Mouse (Mus musculus): ENCODE results near the gene Aldh1a2. TPM values are rescaled to one million over a fixed set of nuclear protein-coding genes. Genes with fewer than 3 reads are reported as not detected.
A peak's percentile ranks its signal among the peaks of the same experiment; 100 is the strongest.

The Aldh1a2 gene
- polyA plus RNA-seq, 1 experiment from 2014 or later = 108 TPM

DNA sequence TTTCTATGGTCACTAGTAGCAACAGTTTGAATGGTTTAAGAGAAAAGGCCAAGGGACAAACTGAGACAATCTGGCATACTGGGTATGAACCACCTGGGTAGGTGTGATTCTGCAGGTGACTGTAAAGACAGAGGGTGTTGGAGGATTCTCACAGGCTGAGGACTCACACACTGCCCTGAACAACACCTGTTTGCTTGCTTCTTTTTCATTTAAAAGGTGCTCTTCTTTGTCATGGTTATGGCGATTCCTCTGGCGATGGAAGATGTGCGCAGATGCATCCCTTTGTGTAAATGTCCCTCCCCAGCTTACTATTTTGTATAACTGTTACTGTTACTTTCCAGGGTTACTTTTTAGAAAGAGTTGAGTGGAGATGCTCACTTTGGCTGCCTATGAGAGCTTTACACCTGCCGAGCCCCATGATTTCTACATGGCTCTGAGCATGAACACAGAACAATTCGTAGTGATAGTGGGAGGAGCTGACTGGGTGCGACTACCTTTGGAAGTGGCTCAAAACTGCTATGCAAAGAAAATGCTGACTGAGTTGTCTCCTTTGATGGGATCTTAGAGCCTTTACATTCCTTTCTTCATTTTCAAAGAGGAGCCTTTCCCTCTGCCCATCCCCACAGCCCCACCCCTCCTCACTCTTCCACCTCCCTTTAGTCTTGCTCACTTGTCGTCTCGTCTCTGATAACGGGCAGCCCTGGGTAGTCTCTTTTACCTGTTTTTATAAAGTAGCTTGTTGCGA is 11.8 kb downstream of the Aldh1a2 start:
- WGBS = 31% methylated on average over 10 of the region's 10 CpGs
- no peak for ATAC-seq (ENCODE audit: insufficient read depth, low FRiP score, low TSS enrichment)
- H3K9ac ChIP-seq (ENCODE audit: low read length) = no peak overlapping the region

DNA sequence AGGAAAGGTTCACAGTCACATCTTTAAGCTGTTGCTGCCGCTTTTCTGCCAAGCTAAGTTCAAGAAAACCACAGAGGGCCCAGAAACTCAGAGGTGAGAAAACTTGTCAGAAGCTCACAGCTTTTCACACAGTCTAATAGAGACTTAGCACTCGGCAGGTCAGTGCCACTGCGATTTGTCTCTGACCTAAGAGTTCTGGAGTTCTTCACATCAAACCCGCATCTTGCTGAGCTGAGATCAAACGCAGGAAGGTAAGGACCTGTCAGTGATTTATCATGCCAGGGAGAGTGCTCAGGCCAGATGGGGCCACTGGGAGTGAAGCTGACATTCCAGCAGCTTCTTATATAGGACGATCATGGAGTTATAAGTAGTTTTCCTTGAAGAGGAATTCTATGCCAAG is 14.4 kb downstream of the Aldh1a2 start:
- Histone ChIP-seq H3K9ac (ENCODE audit: low read length) (no peak overlapping the region), H3K36me3 (ENCODE audit: control insufficient read depth, insufficient read depth, low read length) (no peaks in the 10 kb centered on the region), H3K4me1 (ENCODE audit: control insufficient read depth, insufficient read depth, low read length) (no peaks in the 10 kb centered on the region), H3K27me3 (ENCODE audit: control insufficient read depth, insufficient read depth, low read length) (0 out of 2 replicates have a peak, but pooled peaks cover 2% of the 10 kb centered on the region), H3K4me2 (ENCODE audit: low read depth) (no peak overlapping the region), H3K4me3 (ENCODE audit: low read depth, low read length) (no peak overlapping the region), H3K9me3 (ENCODE audit: control insufficient read depth, low read length) (no peaks in the 10 kb centered on the region), H3K27ac (ENCODE audit: low read depth, low read length) (no peak overlapping the region)
- ATAC-seq (ENCODE audit: insufficient read depth, low FRiP score, low TSS enrichment) (no peak), DNase-seq (ENCODE audit: low spot score) (no peak)
- WGBS = 8% methylated on average over 6 of the region's 6 CpGs

More for the DNA sequence above, 11.8 kb downstream of the Aldh1a2 start:
- Histone ChIP-seq H3K27ac (ENCODE audit: low read depth, low read length) (no peak overlapping the region), H3K4me3 (ENCODE audit: low read depth, low read length) (no peak overlapping the region), H3K4me1 (ENCODE audit: control insufficient read depth, insufficient read depth, low read length) (no peaks in the 10 kb centered on the region), H3K27me3 (ENCODE audit: control insufficient read depth, insufficient read depth, low read length) (0 out of 2 replicates have a peak, but pooled peaks cover 2% of the 10 kb centered on the region), H3K9me3 (ENCODE audit: control insufficient read depth, low read length) (no peaks in the 10 kb centered on the region), H3K4me2 (ENCODE audit: low read depth) (no peak overlapping the region), H3K36me3 (ENCODE audit: control insufficient read depth, insufficient read depth, low read length) (no peaks in the 10 kb centered on the region)
- no peak for DNase-seq (ENCODE audit: low spot score)

DNA sequence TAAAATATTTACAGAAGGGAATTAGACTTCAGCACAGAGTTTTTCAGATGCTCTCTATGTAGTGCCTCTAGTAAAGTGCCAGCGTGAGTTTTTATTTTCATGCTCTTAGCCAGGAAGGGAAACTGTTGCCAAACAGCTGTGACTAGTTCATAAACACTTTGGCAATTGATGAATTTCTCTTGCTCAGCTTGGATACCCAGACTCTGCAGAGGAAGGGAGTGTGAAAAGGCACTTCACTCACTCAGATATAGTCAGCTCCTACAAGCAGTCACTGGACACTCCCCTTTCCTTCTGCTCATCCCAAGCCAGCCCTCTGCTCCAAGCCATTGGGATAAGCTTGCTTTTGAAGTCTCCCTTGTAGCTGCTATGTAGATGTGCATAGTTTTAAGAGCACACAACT is 21.0 kb downstream of the Aldh1a2 start:
- no peaks in the 10 kb centered on the region for H3K36me3 ChIP-seq (ENCODE audit: control insufficient read depth, insufficient read depth, low read length)
- no peaks in the 10 kb centered on the region for H3K9me3 ChIP-seq (ENCODE audit: control insufficient read depth, low read length)
- no peak overlapping the region for H3K9ac ChIP-seq (ENCODE audit: low read length)
- H3K27me3 ChIP-seq (ENCODE audit: control insufficient read depth, insufficient read depth, low read length) = no peaks in the 10 kb centered on the region
- H3K4me3 ChIP-seq (ENCODE audit: low read depth, low read length) = no peak overlapping the region
- no peak for ATAC-seq (ENCODE audit: insufficient read depth, low FRiP score, low TSS enrichment)
- no peak for DNase-seq (ENCODE audit: low spot score)
- no peak overlapping the region for H3K4me2 ChIP-seq (ENCODE audit: low read depth)
- WGBS = 72% methylated on average over 1 of the region's 1 CpGs
- H3K4me1 ChIP-seq (ENCODE audit: control insufficient read depth, insufficient read depth, low read length) = no peaks in the 10 kb centered on the region
- H3K27ac ChIP-seq (ENCODE audit: low read depth, low read length) = no peak overlapping the region

DNA sequence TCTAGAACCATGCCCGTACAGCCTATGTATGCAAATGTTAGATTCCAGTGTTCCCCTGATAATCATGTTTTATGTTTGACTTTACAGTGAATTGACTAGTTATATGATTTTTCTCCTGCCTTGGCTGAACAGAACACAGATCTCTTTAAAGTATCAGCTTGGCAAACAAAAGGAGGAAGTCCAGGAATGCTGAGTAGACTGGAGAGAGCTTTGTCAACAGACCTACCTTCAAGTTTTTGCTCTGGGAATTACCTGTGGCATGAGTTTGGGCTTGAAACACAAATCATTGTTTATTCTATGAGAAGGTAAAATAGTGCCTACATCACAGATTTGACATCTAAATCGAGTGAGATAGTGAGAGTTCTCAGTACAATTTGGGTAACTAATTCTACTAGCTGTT is 24.3 kb downstream of the Aldh1a2 start:
- H3K4me3 ChIP-seq (ENCODE audit: low read depth, low read length) = no peak overlapping the region
- no peak overlapping the region for H3K27ac ChIP-seq (ENCODE audit: low read depth, low read length)
- no peaks in the 10 kb centered on the region for H3K4me1 ChIP-seq (ENCODE audit: control insufficient read depth, insufficient read depth, low read length)
- ATAC-seq (ENCODE audit: insufficient read depth, low FRiP score, low TSS enrichment) (no peak), DNase-seq (ENCODE audit: low spot score) (no peak)
- no peak overlapping the region for H3K9ac ChIP-seq (ENCODE audit: low read length)
- H3K27me3 ChIP-seq (ENCODE audit: control insufficient read depth, insufficient read depth, low read length) = no peaks in the 10 kb centered on the region
- H3K4me2 ChIP-seq (ENCODE audit: low read depth) = no peak overlapping the region
- no peaks in the 10 kb centered on the region for H3K36me3 ChIP-seq (ENCODE audit: control insufficient read depth, insufficient read depth, low read length)
- WGBS = 83% methylated on average over 2 of the region's 2 CpGs
- no peaks in the 10 kb centered on the region for H3K9me3 ChIP-seq (ENCODE audit: control insufficient read depth, low read length)

DNA sequence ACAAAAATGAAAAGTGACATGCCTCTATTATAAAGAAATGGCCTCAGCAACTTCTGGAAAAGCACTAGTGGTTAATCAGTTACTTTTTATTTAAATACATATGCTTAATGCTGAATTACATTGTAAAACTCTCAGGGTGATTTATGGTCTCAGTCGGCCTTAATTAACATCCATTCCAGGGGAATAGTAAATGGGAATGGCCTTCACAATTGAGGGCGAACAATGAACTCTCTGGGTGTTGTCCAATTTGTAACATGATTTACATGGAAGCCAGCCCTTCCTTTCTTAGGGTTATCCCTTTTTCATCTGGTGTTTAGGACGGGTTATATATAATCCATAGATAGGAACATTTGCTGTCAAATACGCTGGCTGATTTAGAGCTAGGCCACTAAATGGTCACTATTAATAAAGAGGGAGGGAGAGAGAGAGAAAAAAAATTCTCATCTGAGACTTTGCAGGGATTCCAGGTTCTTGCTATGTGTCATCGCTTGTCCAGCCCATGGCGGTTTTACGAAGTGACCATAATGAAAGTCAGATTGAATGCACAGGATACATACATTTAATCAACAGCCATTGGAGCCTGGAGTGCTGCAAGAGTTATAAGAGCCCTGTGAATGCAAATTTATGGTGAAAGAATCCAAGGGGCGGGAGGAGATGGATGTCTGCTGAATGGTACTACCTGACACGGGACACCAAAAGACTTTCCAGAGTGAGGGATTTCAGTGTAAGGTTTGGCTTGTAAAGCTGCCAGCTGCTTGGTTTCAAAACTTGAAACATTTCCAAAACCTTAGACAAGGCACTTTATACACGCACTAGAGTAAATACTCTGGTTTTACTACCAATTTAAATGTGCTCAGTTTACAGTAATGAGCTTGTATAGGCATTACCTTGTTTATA is 26.2 kb downstream of the Aldh1a2 start:
- Histone ChIP-seq H3K36me3 (ENCODE audit: control insufficient read depth, insufficient read depth, low read length) (no peaks in the 10 kb centered on the region), H3K9ac (ENCODE audit: low read length) (no peak overlapping the region), H3K27ac (ENCODE audit: low read depth, low read length) (no peak overlapping the region), H3K4me1 (ENCODE audit: control insufficient read depth, insufficient read depth, low read length) (no peaks in the 10 kb centered on the region), H3K4me3 (ENCODE audit: low read depth, low read length) (no peak overlapping the region), H3K4me2 (ENCODE audit: low read depth) (no peak overlapping the region), H3K27me3 (ENCODE audit: control insufficient read depth, insufficient read depth, low read length) (no peaks in the 10 kb centered on the region), H3K9me3 (ENCODE audit: control insufficient read depth, low read length) (no peaks in the 10 kb centered on the region)
- DNase-seq (ENCODE audit: low spot score) (no peak), ATAC-seq (ENCODE audit: insufficient read depth, low FRiP score, low TSS enrichment) (peak; percentile 23; the same call in 1 of the 2 replicates)
- WGBS = 37% methylated on average over 10 of the region's 10 CpGs

DNA sequence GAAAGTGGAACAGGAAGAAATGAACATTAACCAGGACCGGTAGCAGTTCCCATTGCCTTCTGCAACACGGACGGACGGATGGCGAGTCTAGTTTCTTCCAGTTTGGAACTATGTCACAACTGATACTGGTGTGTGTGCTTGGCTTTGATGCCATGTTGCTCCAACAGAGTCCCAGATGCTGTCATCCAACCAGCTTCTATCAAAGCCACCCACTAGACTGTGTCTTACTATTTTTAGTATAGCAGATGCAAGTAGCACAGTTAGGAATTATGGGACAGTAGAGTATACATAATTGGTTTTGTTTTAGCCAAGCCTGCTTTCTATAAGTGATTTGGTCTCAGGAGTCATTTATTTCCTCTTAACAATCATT is 26.8 kb downstream of the Aldh1a2 start:
- no peak overlapping the region for H3K4me3 ChIP-seq (ENCODE audit: low read depth, low read length)
- WGBS = 90% methylated on average over 5 of the region's 5 CpGs
- no peak overlapping the region for H3K9ac ChIP-seq (ENCODE audit: low read length)
- H3K27me3 ChIP-seq (ENCODE audit: control insufficient read depth, insufficient read depth, low read length) = no peaks in the 10 kb centered on the region
- H3K27ac ChIP-seq (ENCODE audit: low read depth, low read length) = no peak overlapping the region
- DNase-seq (ENCODE audit: low spot score) = no peak
- no peaks in the 10 kb centered on the region for H3K4me1 ChIP-seq (ENCODE audit: control insufficient read depth, insufficient read depth, low read length)
- H3K36me3 ChIP-seq (ENCODE audit: control insufficient read depth, insufficient read depth, low read length) = no peaks in the 10 kb centered on the region
- no peak overlapping the region for H3K4me2 ChIP-seq (ENCODE audit: low read depth)
- no peak for ATAC-seq (ENCODE audit: insufficient read depth, low FRiP score, low TSS enrichment)
- no peaks in the 10 kb centered on the region for H3K9me3 ChIP-seq (ENCODE audit: control insufficient read depth, low read length)

DNA sequence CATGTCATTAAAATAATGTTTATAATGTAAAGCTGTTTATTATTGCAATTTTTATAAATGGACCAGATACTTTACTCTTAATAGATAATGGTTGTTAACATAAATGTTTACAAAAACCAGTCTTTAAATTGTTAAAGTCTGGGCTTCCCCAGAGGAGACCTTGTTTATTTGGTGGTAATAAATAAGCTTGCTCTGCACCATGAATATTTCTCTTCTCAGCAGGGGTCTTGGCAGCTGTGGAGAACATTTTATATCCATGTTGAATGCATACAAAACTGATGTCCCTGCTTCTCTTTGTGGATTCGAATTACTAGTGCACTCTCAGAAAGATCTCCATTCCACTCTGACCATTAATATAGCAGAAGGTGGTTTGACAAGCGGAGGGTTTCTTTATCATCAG is 38.8 kb downstream of the Aldh1a2 start:
- no peak overlapping the region for H3K4me3 ChIP-seq (ENCODE audit: low read depth, low read length)
- WGBS = 71% methylated on average over 2 of the region's 2 CpGs
- H3K36me3 ChIP-seq (ENCODE audit: control insufficient read depth, insufficient read depth, low read length) = no peaks in the 10 kb centered on the region
- no peak overlapping the region for H3K4me2 ChIP-seq (ENCODE audit: low read depth)
- ATAC-seq (ENCODE audit: insufficient read depth, low FRiP score, low TSS enrichment) = no peak
- no peak overlapping the region for H3K9ac ChIP-seq (ENCODE audit: low read length)
- no peaks in the 10 kb centered on the region for H3K9me3 ChIP-seq (ENCODE audit: control insufficient read depth, low read length)
- H3K27ac ChIP-seq (ENCODE audit: low read depth, low read length) = no peak overlapping the region
- no peaks in the 10 kb centered on the region for H3K27me3 ChIP-seq (ENCODE audit: control insufficient read depth, insufficient read depth, low read length)
- DNase-seq (ENCODE audit: low spot score) = no peak
- no peaks in the 10 kb centered on the region for H3K4me1 ChIP-seq (ENCODE audit: control insufficient read depth, insufficient read depth, low read length)

DNA sequence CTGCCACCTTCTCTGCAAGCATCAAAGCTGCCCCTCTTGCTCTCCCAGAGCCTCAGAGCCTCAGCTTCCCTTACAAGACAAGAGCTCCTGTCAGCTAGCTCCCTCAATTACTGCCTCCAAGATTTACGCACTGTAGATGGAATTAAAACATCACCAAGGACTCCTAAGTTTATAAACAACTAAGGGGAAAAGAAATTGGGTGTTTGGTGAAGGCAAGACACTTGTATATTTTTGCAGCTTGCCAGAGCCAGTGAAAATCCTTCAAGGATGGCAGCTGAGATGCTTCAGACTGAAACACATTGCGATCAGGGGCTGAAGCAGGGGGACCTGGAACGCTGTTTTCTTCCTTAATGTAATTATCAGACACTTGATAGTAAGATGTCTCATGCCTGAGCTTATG is 47.1 kb downstream of the Aldh1a2 start:
- Histone ChIP-seq H3K9ac (ENCODE audit: low read length) (no peak overlapping the region), H3K9me3 (ENCODE audit: control insufficient read depth, low read length) (no peaks in the 10 kb centered on the region), H3K4me3 (ENCODE audit: low read depth, low read length) (no peak overlapping the region), H3K36me3 (ENCODE audit: control insufficient read depth, insufficient read depth, low read length) (no peaks in the 10 kb centered on the region), H3K27me3 (ENCODE audit: control insufficient read depth, insufficient read depth, low read length) (no peaks in the 10 kb centered on the region), H3K4me1 (ENCODE audit: control insufficient read depth, insufficient read depth, low read length) (no peaks in the 10 kb centered on the region), H3K4me2 (ENCODE audit: low read depth) (no peak overlapping the region), H3K27ac (ENCODE audit: low read depth, low read length) (no peak overlapping the region)
- no peak for DNase-seq (ENCODE audit: low spot score)
- WGBS = 82% methylated on average over 3 of the region's 3 CpGs
- no peak for ATAC-seq (ENCODE audit: insufficient read depth, low FRiP score, low TSS enrichment)

DNA sequence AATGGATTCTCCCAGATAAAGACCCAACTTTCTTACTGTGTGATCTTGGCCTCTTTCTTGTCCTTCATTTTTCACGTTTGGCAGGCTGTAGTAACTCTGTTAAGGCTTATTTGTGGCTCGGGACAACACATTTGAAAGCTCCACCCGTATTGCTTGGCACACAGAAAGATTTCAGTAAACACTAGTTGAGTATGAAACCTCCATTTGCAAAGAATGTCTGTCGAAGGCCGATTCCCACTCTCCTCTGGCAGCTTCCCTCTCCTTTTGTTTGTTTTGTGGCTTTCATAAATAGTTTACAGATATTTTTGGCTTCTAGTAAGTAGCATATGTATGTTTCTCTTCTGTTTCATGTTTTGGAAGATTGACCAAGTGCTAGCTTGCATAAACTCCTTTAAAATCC is 54.1 kb downstream of the Aldh1a2 start:
- no peak overlapping the region for H3K27ac ChIP-seq (ENCODE audit: low read depth, low read length)
- DNase-seq (ENCODE audit: low spot score) = no peak
- no peaks in the 10 kb centered on the region for H3K27me3 ChIP-seq (ENCODE audit: control insufficient read depth, insufficient read depth, low read length)
- no peaks in the 10 kb centered on the region for H3K9me3 ChIP-seq (ENCODE audit: control insufficient read depth, low read length)
- H3K9ac ChIP-seq (ENCODE audit: low read length) = no peak overlapping the region
- H3K4me1 ChIP-seq (ENCODE audit: control insufficient read depth, insufficient read depth, low read length) = no peaks in the 10 kb centered on the region
- H3K4me3 ChIP-seq (ENCODE audit: low read depth, low read length) = no peak overlapping the region
- ATAC-seq (ENCODE audit: insufficient read depth, low FRiP score, low TSS enrichment) = no peak
- no peaks in the 10 kb centered on the region for H3K36me3 ChIP-seq (ENCODE audit: control insufficient read depth, insufficient read depth, low read length)
- 86% methylated on average over 5 of the region's 5 CpGs for WGBS
- no peak overlapping the region for H3K4me2 ChIP-seq (ENCODE audit: low read depth)

Measured in neural tube, embryonic 11.5 days (tissue).